Mouse (Mus musculus): Measurements from ENCODE around the gene Kif1c.

GRCm38 (mm10) chr11:70651391-70651790 lies 49.0 kb upstream of the Kif1c start:
- TF ChIP-seq CTCF (IDR thresholded peaks at IDR 0.05; ENCODE audit: insufficient read depth, low read length) (no peak), POLR2A (IDR thresholded peaks at IDR 0.05; ENCODE audit: borderline replicate concordance, extremely low read depth, low read depth, low read length) (no peak)
